Mouse (Mus musculus) kidney, adult 18-20 months (tissue): ENCODE data around the gene Adamts20.
"Not testable (repeated sequence)": the region's sequence is repeated elsewhere in the genome, so short reads cannot be mapped to it uniquely, and the experiment has no call there.

Experiments used
- DNase-seq: peaks from one replicate; pipeline ENCODE4 v3.0.0; 2021

Gene Adamts20

GRCm38 (mm10) chr15:94444043-94444436 lies 21.2 kb downstream of the Adamts20 start:
- DNase-seq: no peak

- no peak for DNase-seq
Observed at GRCm38 (mm10) chr15:94443025-94443424, 22.2 kb downstream of the Adamts20 start.

- DNase-seq: no peak
Observed at GRCm38 (mm10) chr15:94435532-94435931, 29.7 kb downstream of the Adamts20 start.

GRCm38 (mm10) chr15:94430681-94431405 lies 34.4 kb downstream of the Adamts20 start:
- DNase-seq: no peak

- no peak for DNase-seq
Observed at GRCm38 (mm10) chr15:94428726-94429125, 36.5 kb downstream of the Adamts20 start.

GRCm38 (mm10) chr15:94427482-94428214 lies 37.6 kb downstream of the Adamts20 start:
- DNase-seq: no peak

- no peak for DNase-seq
Observed at GRCm38 (mm10) chr15:94420526-94420925, 44.7 kb downstream of the Adamts20 start.

GRCm38 (mm10) chr15:94419167-94419566 lies 46.1 kb downstream of the Adamts20 start:
- no peak for DNase-seq

GRCm38 (mm10) chr15:94418427-94418826 lies 46.8 kb downstream of the Adamts20 start:
- no peak for DNase-seq

- DNase-seq: no peak
Observed at GRCm38 (mm10) chr15:94417216-94418155, 47.7 kb downstream of the Adamts20 start.

GRCm38 (mm10) chr15:94409832-94410231 lies 55.4 kb downstream of the Adamts20 start:
- DNase-seq: no peak

- no peak for DNase-seq
Observed at GRCm38 (mm10) chr15:94406364-94406763, 58.9 kb downstream of the Adamts20 start.

GRCm38 (mm10) chr15:94404071-94404545 lies 61.1 kb downstream of the Adamts20 start:
- DNase-seq: peak; percentile 53

GRCm38 (mm10) chr15:94403461-94404070 lies 61.7 kb downstream of the Adamts20 start:
- DNase-seq: no peak

- no peak for DNase-seq
Observed at GRCm38 (mm10) chr15:94403018-94403417, 62.2 kb downstream of the Adamts20 start.

- no peak for DNase-seq
Observed at GRCm38 (mm10) chr15:94392737-94393136, 72.5 kb downstream of the Adamts20 start.

- not testable (repeated sequence) for DNase-seq
Observed at GRCm38 (mm10) chr15:94390127-94390526, 75.1 kb downstream of the Adamts20 start.

- DNase-seq: peak; percentile 28
Observed at GRCm38 (mm10) chr15:94379425-94379824, 85.8 kb downstream of the Adamts20 start.

- DNase-seq: no peak
Observed at GRCm38 (mm10) chr15:94372548-94372947, 92.7 kb downstream of the Adamts20 start.

- DNase-seq: no peak
Observed at GRCm38 (mm10) chr15:94349052-94349451, 116.2 kb downstream of the Adamts20 start.

- DNase-seq: no peak
Observed at GRCm38 (mm10) chr15:94344317-94344716, 120.9 kb downstream of the Adamts20 start.

GRCm38 (mm10) chr15:94342365-94342764 lies 122.9 kb downstream of the Adamts20 start:
- peak; percentile 82 for DNase-seq
